Mouse (Mus musculus): ENCODE measurements around the gene Runx2. TPM values are rescaled to one million over a fixed set of nuclear protein-coding genes. Genes with fewer than 3 reads are reported as not detected.

Runx2 gene
- polyA plus RNA-seq, 1 experiment from 2014 or later, result 3.0 TPM

- no peak overlapping the region for H3K27ac ChIP-seq
- H3K4me3 ChIP-seq (replicated peaks), result no peak overlapping the region
- no peaks in the 10 kb centered on the region for H3K36me3 ChIP-seq (replicated peaks)
- no peak overlapping the region for H3K4me2 ChIP-seq
- H3K4me1 ChIP-seq, result peaks cover 11% of the 10 kb centered on the region
- WGBS, result 87% methylated on average over 5 of the region's 5 CpGs
- no peak for ATAC-seq (ENCODE audit: low FRiP score)
- H3K27me3 ChIP-seq, result 0 out of 2 replicates have a peak, but pooled peaks cover 7% of the 10 kb centered on the region
- H3K9me3 ChIP-seq, result no peaks in the 10 kb centered on the region
- no peak overlapping the region for H3K9ac ChIP-seq
Observed at GRCm38 (mm10) chr17:44667346-44667745, 147.3 kb downstream of the Runx2 start.

GRCm38 (mm10) chr17:44663872-44664271, 150.7 kb downstream of the Runx2 start:
- H3K4me3 ChIP-seq (replicated peaks), result no peak overlapping the region
- no peak overlapping the region for H3K4me2 ChIP-seq
- H3K36me3 ChIP-seq (replicated peaks), result no peaks in the 10 kb centered on the region
- H3K9ac ChIP-seq, result no peak overlapping the region
- 84% methylated on average over 7 of the region's 7 CpGs for WGBS
- H3K27ac ChIP-seq, result no peak overlapping the region
- no peaks in the 10 kb centered on the region for H3K4me1 ChIP-seq
- no peaks in the 10 kb centered on the region for H3K27me3 ChIP-seq
- ATAC-seq (ENCODE audit: low FRiP score), result no peak
- H3K9me3 ChIP-seq, result no peaks in the 10 kb centered on the region

- no peaks in the 10 kb centered on the region for H3K36me3 ChIP-seq (replicated peaks)
- H3K4me3 ChIP-seq (replicated peaks), result no peak overlapping the region
- H3K27ac ChIP-seq, result no peak overlapping the region
- H3K27me3 ChIP-seq, result no peaks in the 10 kb centered on the region
- H3K4me2 ChIP-seq, result no peak overlapping the region
- H3K9me3 ChIP-seq, result no peaks in the 10 kb centered on the region
- 86% methylated on average over 1 of the region's 1 CpGs for WGBS
- no peaks in the 10 kb centered on the region for H3K4me1 ChIP-seq
- no peak for ATAC-seq (ENCODE audit: low FRiP score)
- no peak overlapping the region for H3K9ac ChIP-seq
Observed at GRCm38 (mm10) chr17:44663208-44663607, 151.4 kb downstream of the Runx2 start.

GRCm38 (mm10) chr17:44662080-44662706, 152.4 kb downstream of the Runx2 start:
- Histone ChIP-seq H3K27ac (no peak overlapping the region), H3K4me3 (replicated peaks) (no peak overlapping the region), H3K36me3 (replicated peaks) (no peaks in the 10 kb centered on the region), H3K4me1 (no peaks in the 10 kb centered on the region), H3K4me2 (no peak overlapping the region), H3K9ac (no peak overlapping the region), H3K27me3 (no peaks in the 10 kb centered on the region), H3K9me3 (no peaks in the 10 kb centered on the region)
- 88% methylated on average over 6 of the region's 6 CpGs for WGBS
- ATAC-seq (ENCODE audit: low FRiP score), result no peak

- no peak overlapping the region for H3K9ac ChIP-seq
- no peak overlapping the region for H3K4me3 ChIP-seq (replicated peaks)
- ATAC-seq (ENCODE audit: low FRiP score), result no peak
- H3K36me3 ChIP-seq (replicated peaks), result no peaks in the 10 kb centered on the region
- no peaks in the 10 kb centered on the region for H3K27me3 ChIP-seq
- no peak overlapping the region for H3K4me2 ChIP-seq
- H3K9me3 ChIP-seq, result no peaks in the 10 kb centered on the region
- 80% methylated on average over 7 of the region's 7 CpGs for WGBS
- no peaks in the 10 kb centered on the region for H3K4me1 ChIP-seq
- H3K27ac ChIP-seq, result no peak overlapping the region
Observed at GRCm38 (mm10) chr17:44660121-44660806, 154.3 kb downstream of the Runx2 start.

GRCm38 (mm10) chr17:44654503-44654902, 160.1 kb downstream of the Runx2 start:
- Histone ChIP-seq H3K4me3 (replicated peaks) (no peak overlapping the region), H3K9me3 (no peaks in the 10 kb centered on the region), H3K4me1 (no peaks in the 10 kb centered on the region; the same call in 1 of the 2 replicates), H3K36me3 (replicated peaks) (no peaks in the 10 kb centered on the region), H3K4me2 (no peak overlapping the region), H3K27me3 (no peaks in the 10 kb centered on the region), H3K27ac (no peak overlapping the region), H3K9ac (no peak overlapping the region)
- no peak for ATAC-seq (ENCODE audit: low FRiP score)
- WGBS, result 91% methylated on average over 4 of the region's 4 CpGs

GRCm38 (mm10) chr17:44653081-44653480, 161.5 kb downstream of the Runx2 start:
- H3K4me3 ChIP-seq (replicated peaks), result no peak overlapping the region
- no peak overlapping the region for H3K9ac ChIP-seq
- ATAC-seq (ENCODE audit: low FRiP score), result no peak
- no peaks in the 10 kb centered on the region for H3K9me3 ChIP-seq
- H3K4me2 ChIP-seq, result no peak overlapping the region
- H3K27ac ChIP-seq, result no peak overlapping the region
- H3K27me3 ChIP-seq, result no peaks in the 10 kb centered on the region
- H3K36me3 ChIP-seq (replicated peaks), result no peaks in the 10 kb centered on the region
- WGBS, result 89% methylated on average over 3 of the region's 3 CpGs
- peaks cover 5% of the 10 kb centered on the region; the same call in 1 of the 2 replicates for H3K4me1 ChIP-seq

GRCm38 (mm10) chr17:44652054-44652453, 162.5 kb downstream of the Runx2 start:
- H3K36me3 ChIP-seq (replicated peaks), result no peaks in the 10 kb centered on the region
- H3K27me3 ChIP-seq, result no peaks in the 10 kb centered on the region
- WGBS, result 51% methylated on average over 7 of the region's 7 CpGs
- no peak for ATAC-seq (ENCODE audit: low FRiP score)
- no peak overlapping the region for H3K9ac ChIP-seq
- peaks cover 5% of the 10 kb centered on the region; the same call in 1 of the 2 replicates for H3K4me1 ChIP-seq
- H3K4me2 ChIP-seq, result no peak overlapping the region
- no peaks in the 10 kb centered on the region for H3K9me3 ChIP-seq
- no peak overlapping the region for H3K4me3 ChIP-seq (replicated peaks)
- no peak overlapping the region for H3K27ac ChIP-seq

GRCm38 (mm10) chr17:44651613-44652012, 163.0 kb downstream of the Runx2 start:
- ATAC-seq (ENCODE audit: low FRiP score), result no peak
- no peaks in the 10 kb centered on the region for H3K9me3 ChIP-seq
- H3K27ac ChIP-seq, result no peak overlapping the region
- peaks cover 5% of the 10 kb centered on the region; the same call in 1 of the 2 replicates for H3K4me1 ChIP-seq
- H3K27me3 ChIP-seq, result no peaks in the 10 kb centered on the region
- H3K9ac ChIP-seq, result no peak overlapping the region
- no peak overlapping the region for H3K4me2 ChIP-seq
- no peaks in the 10 kb centered on the region for H3K36me3 ChIP-seq (replicated peaks)
- WGBS, result 83% methylated on average over 8 of the region's 8 CpGs
- no peak overlapping the region for H3K4me3 ChIP-seq (replicated peaks)

- no peak overlapping the region for H3K4me3 ChIP-seq (replicated peaks)
- H3K9me3 ChIP-seq, result no peaks in the 10 kb centered on the region
- H3K4me1 ChIP-seq, result peaks cover 5% of the 10 kb centered on the region; the same call in 1 of the 2 replicates
- no peak overlapping the region for H3K4me2 ChIP-seq
- ATAC-seq (ENCODE audit: low FRiP score), result no peak
- 85% methylated on average over 2 of the region's 2 CpGs for WGBS
- no peak overlapping the region for H3K27ac ChIP-seq
- no peaks in the 10 kb centered on the region for H3K36me3 ChIP-seq (replicated peaks)
- no peaks in the 10 kb centered on the region for H3K27me3 ChIP-seq
- H3K9ac ChIP-seq, result no peak overlapping the region
Observed at GRCm38 (mm10) chr17:44650431-44650830, 164.2 kb downstream of the Runx2 start.

- no peaks in the 10 kb centered on the region for H3K36me3 ChIP-seq (replicated peaks)
- no peaks in the 10 kb centered on the region for H3K9me3 ChIP-seq
- no peak overlapping the region for H3K9ac ChIP-seq
- no peaks in the 10 kb centered on the region for H3K27me3 ChIP-seq
- H3K4me3 ChIP-seq (replicated peaks), result no peak overlapping the region
- no peak for ATAC-seq (ENCODE audit: low FRiP score)
- H3K27ac ChIP-seq, result no peak overlapping the region
- H3K4me2 ChIP-seq, result no peak overlapping the region
- 21% methylated on average over 8 of the region's 8 CpGs for WGBS
- peaks cover 5% of the 10 kb centered on the region; the same call in 1 of the 2 replicates for H3K4me1 ChIP-seq
Observed at GRCm38 (mm10) chr17:44649056-44649455, 165.5 kb downstream of the Runx2 start.

- H3K27me3 ChIP-seq, result no peaks in the 10 kb centered on the region
- WGBS, result 89% methylated on average over 6 of the region's 6 CpGs
- no peaks in the 10 kb centered on the region for H3K36me3 ChIP-seq (replicated peaks)
- H3K4me3 ChIP-seq (replicated peaks), result no peak overlapping the region
- H3K4me2 ChIP-seq, result no peak overlapping the region
- ATAC-seq (ENCODE audit: low FRiP score), result no peak
- H3K9ac ChIP-seq, result no peak overlapping the region
- no peak overlapping the region for H3K27ac ChIP-seq
- H3K9me3 ChIP-seq, result no peaks in the 10 kb centered on the region
- H3K4me1 ChIP-seq, result peaks cover 5% of the 10 kb centered on the region; the same call in 1 of the 2 replicates
Observed at GRCm38 (mm10) chr17:44647916-44648315, 166.7 kb downstream of the Runx2 start.

GRCm38 (mm10) chr17:44645146-44645545, 169.5 kb downstream of the Runx2 start:
- no peak for ATAC-seq (ENCODE audit: low FRiP score)
- H3K4me3 ChIP-seq (replicated peaks), result no peak overlapping the region
- H3K27me3 ChIP-seq, result no peaks in the 10 kb centered on the region
- no peaks in the 10 kb centered on the region for H3K9me3 ChIP-seq
- H3K4me1 ChIP-seq, result peaks cover 5% of the 10 kb centered on the region; the same call in 1 of the 2 replicates
- no peak overlapping the region for H3K4me2 ChIP-seq
- WGBS, result 89% methylated on average over 8 of the region's 8 CpGs
- H3K36me3 ChIP-seq (replicated peaks), result no peaks in the 10 kb centered on the region
- H3K27ac ChIP-seq, result no peak overlapping the region
- H3K9ac ChIP-seq, result no peak overlapping the region
